Mouse (Mus musculus) monocyte, adult 5-6 weeks (primary cell): Measurements from ENCODE around the gene Klf1. TPM values are rescaled to one million over a fixed set of nuclear protein-coding genes. Genes with fewer than 3 reads are reported as not detected.
A peak's percentile ranks its signal among the peaks of the same experiment; 100 is the strongest.
"Not testable (repeated sequence)": the region's sequence is repeated elsewhere in the genome, so short reads cannot be mapped to it uniquely, and the experiment has no call there.

Experiments used
- ATAC-seq: fragments of 153-309, 156-312 bp; replicated peaks from 2 replicates; pipeline ENCODE4 v1.8.0; 2017; ENCODE audit warnings: mild to moderate bottlenecking; ENCODE audit not compliant: low TSS enrichment, insufficient number of reproducible peaks, severe bottlenecking, poor library complexity, low FRiP score
- total RNA-seq: library from RNA; stranded (forward); fragments of 200-1000, 200-491, 200-594 nt; gene quantifications from 3 replicates; pipeline ENCODE4 v1.2.3, GENCODE M21; 2017

Klf1 gene
- total RNA-seq, 1 experiment from 2014 or later = not detected

GRCm38 (mm10) chr8:84902920-84903661, 1.4 kb downstream of the Klf1 start:
- ATAC-seq = peak; percentile 64

- no peak for ATAC-seq
Measured at GRCm38 (mm10) chr8:84904351-84904750, 2.6 kb downstream of the Klf1 start.

- ATAC-seq = no peak
Measured at GRCm38 (mm10) chr8:84907037-84907436, 5.3 kb downstream of the Klf1 start.

GRCm38 (mm10) chr8:84907493-84907892, 5.8 kb downstream of the Klf1 start:
- ATAC-seq = no peak

- ATAC-seq = not testable (repeated sequence)
Measured at GRCm38 (mm10) chr8:84907979-84908378, 6.3 kb downstream of the Klf1 start.

- ATAC-seq = peak; percentile 92
Measured at GRCm38 (mm10) chr8:84908421-84909161, 6.9 kb downstream of the Klf1 start, which contains the start of gene Dnase2a. TSS of gene Dnase2a (plus strand) at chr8:84908560.

- no peak for ATAC-seq
Measured at GRCm38 (mm10) chr8:84909162-84909767, 7.5 kb downstream of the Klf1 start.

- ATAC-seq = no peak
Measured at GRCm38 (mm10) chr8:84909949-84910348, 8.2 kb downstream of the Klf1 start.

GRCm38 (mm10) chr8:84910551-84910950, 8.8 kb downstream of the Klf1 start:
- no peak for ATAC-seq

GRCm38 (mm10) chr8:84911854-84912253, 10.1 kb downstream of the Klf1 start:
- no peak for ATAC-seq

- ATAC-seq = no peak
Measured at GRCm38 (mm10) chr8:84912391-84912790, 10.7 kb downstream of the Klf1 start.

- ATAC-seq = peak; percentile 25
Measured at GRCm38 (mm10) chr8:84912895-84913501, 11.3 kb downstream of the Klf1 start.

GRCm38 (mm10) chr8:84913502-84913900, 11.8 kb downstream of the Klf1 start:
- ATAC-seq = 0 out of 2 replicates have a peak, but pooled peaks have one; percentile 33

- ATAC-seq = no peak
Measured at GRCm38 (mm10) chr8:84913960-84914359, 12.2 kb downstream of the Klf1 start.

- ATAC-seq = no peak
Measured at GRCm38 (mm10) chr8:84915269-84915668, 13.5 kb downstream of the Klf1 start.

GRCm38 (mm10) chr8:84917781-84918180, 16.1 kb downstream of the Klf1 start:
- ATAC-seq = no peak

GRCm38 (mm10) chr8:84918646-84919045, 16.9 kb downstream of the Klf1 start:
- ATAC-seq = no peak

GRCm38 (mm10) chr8:84921596-84921995, 19.9 kb downstream of the Klf1 start:
- ATAC-seq = no peak

- ATAC-seq = no peak
Measured at GRCm38 (mm10) chr8:84925557-84925956, 23.8 kb downstream of the Klf1 start.
